Mouse (Mus musculus) urinary bladder, postnatal 25 days (tissue): ENCODE measurements at regions not wholly inside any gene's neighbourhood (a gene's known extent, or its start where the extent isn't known, plus 50 kb on each side); places are given as distances from the start of the nearest gene placed in this dataset.

ENCODE experiments used
- DNase-seq: peaks from one replicate; pipeline ENCODE4 v3.0.0; 2022; ENCODE audit warnings: low spot score

- DNase-seq: no peak
Measured at GRCm38 (mm10) chr17:72993134-72993533, 75.0 kb downstream of the Lbh start.

- no peak for DNase-seq
Measured at GRCm38 (mm10) chr17:72993626-72994025, 75.5 kb downstream of the Lbh start.

GRCm38 (mm10) chr17:72996539-72996938 lies 78.4 kb downstream of the Lbh start:
- no peak for DNase-seq

- no peak for DNase-seq
Measured at GRCm38 (mm10) chr17:72997301-72997921, 79.3 kb downstream of the Lbh start.

GRCm38 (mm10) chr17:73005100-73005499 lies 87.0 kb downstream of the Lbh start:
- DNase-seq: no peak

- peak; percentile 47 for DNase-seq
Measured at GRCm38 (mm10) chr17:73008901-73009300, 90.8 kb downstream of the Lbh start.

GRCm38 (mm10) chr17:73009962-73010361 lies 91.9 kb downstream of the Lbh start:
- DNase-seq: peak; percentile 52

GRCm38 (mm10) chr17:73012356-73012755 lies 94.3 kb downstream of the Lbh start:
- DNase-seq: no peak

- no peak for DNase-seq
Measured at GRCm38 (mm10) chr17:73012954-73013353, 94.8 kb upstream of the Lclat1 start.

GRCm38 (mm10) chr17:73014090-73014853 lies 93.5 kb upstream of the Lclat1 start:
- DNase-seq: no peak

GRCm38 (mm10) chr17:73017173-73017572 lies 90.6 kb upstream of the Lclat1 start:
- no peak for DNase-seq

GRCm38 (mm10) chr17:73022630-73023051 lies 85.1 kb upstream of the Lclat1 start:
- DNase-seq: peak; percentile 36

GRCm38 (mm10) chr17:73023362-73024107 lies 84.2 kb upstream of the Lclat1 start:
- no peak for DNase-seq

GRCm38 (mm10) chr17:73027122-73027521 lies 80.7 kb upstream of the Lclat1 start:
- no peak for DNase-seq

GRCm38 (mm10) chr17:73031796-73032195 lies 76.0 kb upstream of the Lclat1 start:
- no peak for DNase-seq

- no peak for DNase-seq
Measured at GRCm38 (mm10) chr17:73032326-73032725, 75.5 kb upstream of the Lclat1 start.

GRCm38 (mm10) chr17:73034420-73034819 lies 73.4 kb upstream of the Lclat1 start:
- DNase-seq: no peak

- no peak for DNase-seq
Measured at GRCm38 (mm10) chr17:73034981-73035481, 72.8 kb upstream of the Lclat1 start.

- no peak for DNase-seq
Measured at GRCm38 (mm10) chr17:73036845-73037244, 70.9 kb upstream of the Lclat1 start.

- DNase-seq: no peak
Measured at GRCm38 (mm10) chr17:73038586-73038985, 69.2 kb upstream of the Lclat1 start.

GRCm38 (mm10) chr17:73044918-73045580 lies 62.7 kb upstream of the Lclat1 start:
- DNase-seq: no peak

- DNase-seq: no peak
Measured at GRCm38 (mm10) chr17:73046985-73047384, 60.8 kb upstream of the Lclat1 start.
